20 mouse cellular contexts compared by ENCODE assay signal in the genomic region with DNA sequence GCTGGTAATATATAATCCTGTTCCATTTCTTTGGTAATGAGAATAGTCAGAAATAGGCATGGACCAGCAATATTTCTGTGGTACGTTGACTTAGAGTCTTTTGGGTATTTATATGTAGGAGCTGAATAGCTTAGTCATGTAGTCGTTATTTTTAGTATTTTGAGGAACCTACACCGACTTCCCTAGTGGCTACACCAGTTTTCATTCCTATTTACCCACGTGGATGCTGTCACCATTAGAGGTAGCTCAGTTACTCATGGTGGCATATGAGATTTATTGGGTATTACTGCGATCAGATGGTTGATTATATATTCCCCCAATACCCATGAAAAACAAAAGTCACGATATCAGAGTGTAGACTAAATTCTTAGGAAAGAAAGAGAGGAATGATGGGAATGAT.
"Had no signal": no experiment of that assay in that cellular context is flagged by ENCODE, and none has a peak within 500 bp of the region (broad histone marks: within the 10 kb centered on the region; RNA-seq: fewer than 3 reads in every experiment).

No protein-coding gene starts in this region.

- H3K36me3 ChIP-seq: lung, embryonic 15.5 days; neural tube, embryonic 15.5 days; stomach, embryonic 15.5 days had no signal

- DNase-seq: liver, postnatal 0 days; lung, adult 2 months; lung, postnatal 14 days; lung, postnatal 36 days; right cerebral cortex, postnatal 14 days; thymus, adult 2 months; thymus, postnatal 25 days; thymus, postnatal 4 days had no signal

- H3K9ac ChIP-seq: liver, postnatal 0 days; lung, embryonic 15.5 days; midbrain, embryonic 13.5 days; neural tube, embryonic 13.5 days; neural tube, embryonic 15.5 days; stomach, embryonic 15.5 days had no signal

- H3K9me3 ChIP-seq: lung, embryonic 15.5 days; midbrain, embryonic 13.5 days; neural tube, embryonic 13.5 days; neural tube, embryonic 15.5 days; stomach, embryonic 15.5 days had no signal

- H3K4me1 ChIP-seq: midbrain, embryonic 13.5 days; neural tube, embryonic 13.5 days; neural tube, embryonic 15.5 days; stomach, embryonic 15.5 days had no signal

- H3K4me3 ChIP-seq: lung, embryonic 15.5 days; midbrain, embryonic 13.5 days; myocyte; neural tube, embryonic 13.5 days; neural tube, embryonic 15.5 days; stomach, embryonic 15.5 days had no signal

- H3K4me2 ChIP-seq: lung, embryonic 15.5 days; midbrain, embryonic 11.5 days; midbrain, embryonic 13.5 days; neural tube, embryonic 13.5 days; neural tube, embryonic 15.5 days; stomach, embryonic 15.5 days had no signal

- H3K27ac ChIP-seq: lung, embryonic 15.5 days; macrophage; midbrain, embryonic 13.5 days; neural tube, embryonic 13.5 days; neural tube, embryonic 15.5 days; stomach, embryonic 15.5 days; stomach, postnatal 0 days had no signal

- ATAC-seq: liver, postnatal 0 days; lung, postnatal 0 days; midbrain, embryonic 13.5 days; midbrain, embryonic 16.5 days had no signal

- H3K27me3 ChIP-seq: lung, embryonic 15.5 days; megakaryocyte, embryonic 14.5 days; midbrain, embryonic 13.5 days; neural tube, embryonic 13.5 days; neural tube, embryonic 15.5 days; stomach, embryonic 15.5 days had no signal
